Mouse (Mus musculus) right cerebral cortex, postnatal 36 days (tissue): ENCODE results near the gene Hexim2.

Experiments used
- DNase-seq, 2 experiments: peaks; one replicate each; pipeline ENCODE4 v3.0.0; 2022; ENCODE audit warnings: low spot score in 2 of 2, mixed read lengths in 1 of 2

Gene Hexim2

GRCm38 (mm10) chr11:103172392-103173040 lies 40.3 kb downstream of the Hexim2 start:
- DNase-seq: no peak

- DNase-seq: no peak
Observed at GRCm38 (mm10) chr11:103173041-103173770, 41.0 kb downstream of the Hexim2 start.

GRCm38 (mm10) chr11:103173771-103174344 lies 41.6 kb downstream of the Hexim2 start:
- DNase-seq: no peak

DNA sequence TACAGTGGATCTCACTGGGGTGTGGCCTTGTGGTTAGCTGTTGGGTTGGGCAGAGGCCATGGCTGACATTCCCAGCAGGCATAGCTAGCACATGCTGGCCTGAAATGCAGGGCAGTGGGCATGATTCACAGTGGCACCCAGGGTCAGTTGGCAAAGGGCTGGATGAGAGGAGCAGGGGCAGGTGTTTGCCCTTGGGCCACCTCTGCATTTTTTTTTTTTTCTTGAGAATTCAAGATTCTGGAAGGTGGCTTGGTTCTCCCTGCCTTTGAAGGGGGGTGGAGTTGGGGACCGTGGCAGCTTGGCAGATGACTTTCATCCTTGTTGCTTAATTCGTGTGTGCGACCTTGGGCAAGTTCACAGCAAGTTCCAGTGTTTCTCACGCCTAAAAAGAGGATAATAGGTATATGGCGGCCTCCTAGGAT lies 42.2 kb downstream of the Hexim2 start:
- DNase-seq: no peak

GRCm38 (mm10) chr11:103174891-103175391 lies 42.7 kb downstream of the Hexim2 start:
- no peak for DNase-seq

DNA sequence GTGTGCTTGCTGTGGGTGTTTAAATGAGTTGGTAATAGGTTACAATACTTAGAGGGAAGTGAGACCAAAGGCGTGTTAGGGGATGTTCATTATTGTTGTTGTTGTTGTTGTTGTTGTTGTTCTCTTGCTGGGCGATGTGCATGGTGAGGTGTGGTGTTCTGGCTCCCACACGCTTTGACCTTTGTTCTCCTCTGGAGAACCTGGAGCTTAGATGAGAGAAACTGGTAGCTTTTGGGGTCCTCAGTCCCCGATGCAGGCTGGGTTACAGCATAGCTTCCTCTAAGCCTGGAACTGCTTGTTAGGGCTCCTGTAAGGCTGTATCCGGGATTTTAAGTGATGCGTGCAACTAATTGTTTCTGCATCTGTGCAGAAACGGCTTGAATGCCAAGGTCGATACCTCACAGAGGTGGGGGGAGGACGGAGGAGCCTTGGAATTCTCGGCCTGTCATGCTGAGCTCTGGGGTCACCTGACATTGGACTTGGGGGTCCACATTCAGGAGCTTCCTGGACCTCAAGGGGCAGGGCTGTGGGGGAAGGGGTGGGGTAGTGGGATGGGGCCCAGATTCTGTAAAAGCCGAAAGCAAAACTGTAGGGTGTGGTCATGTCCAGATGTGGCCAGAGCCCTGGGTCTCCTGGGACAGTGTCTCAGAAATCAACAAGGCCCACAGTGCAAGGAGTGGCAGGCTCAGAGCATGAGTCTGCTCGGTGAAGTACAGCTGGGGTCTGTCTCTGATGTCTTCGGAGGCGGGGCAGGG lies 43.6 kb downstream of the Hexim2 start:
- no peak for DNase-seq

DNA sequence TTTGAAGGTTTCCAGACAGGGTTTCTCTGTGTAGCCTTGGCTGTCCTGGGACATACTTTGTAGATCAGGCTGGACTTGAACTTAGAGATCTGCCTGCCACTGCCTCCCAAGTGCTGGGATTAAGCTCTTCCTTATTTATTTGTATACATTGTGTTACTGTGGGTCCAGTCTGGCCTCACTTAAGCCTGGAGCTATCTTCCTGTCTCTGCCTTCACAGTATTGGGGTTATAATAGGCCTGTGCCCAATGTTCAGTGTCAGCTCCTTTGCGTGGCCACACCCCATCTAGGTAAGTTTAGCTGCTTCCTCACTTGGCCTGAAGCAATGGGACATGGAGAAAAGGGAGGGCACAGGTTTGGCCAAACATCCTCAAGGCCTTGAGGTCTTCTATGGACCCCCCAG lies 44.3 kb downstream of the Hexim2 start:
- DNase-seq: no peak

- DNase-seq: no peak
Observed at GRCm38 (mm10) chr11:103177216-103177615, 45.0 kb downstream of the Hexim2 start.

- no peak for DNase-seq
Observed at GRCm38 (mm10) chr11:103177815-103178485, 45.7 kb downstream of the Hexim2 start.

GRCm38 (mm10) chr11:103178748-103179147 lies 46.5 kb downstream of the Hexim2 start:
- no peak for DNase-seq

GRCm38 (mm10) chr11:103180426-103180825 lies 48.2 kb downstream of the Hexim2 start:
- DNase-seq: no peak

DNA sequence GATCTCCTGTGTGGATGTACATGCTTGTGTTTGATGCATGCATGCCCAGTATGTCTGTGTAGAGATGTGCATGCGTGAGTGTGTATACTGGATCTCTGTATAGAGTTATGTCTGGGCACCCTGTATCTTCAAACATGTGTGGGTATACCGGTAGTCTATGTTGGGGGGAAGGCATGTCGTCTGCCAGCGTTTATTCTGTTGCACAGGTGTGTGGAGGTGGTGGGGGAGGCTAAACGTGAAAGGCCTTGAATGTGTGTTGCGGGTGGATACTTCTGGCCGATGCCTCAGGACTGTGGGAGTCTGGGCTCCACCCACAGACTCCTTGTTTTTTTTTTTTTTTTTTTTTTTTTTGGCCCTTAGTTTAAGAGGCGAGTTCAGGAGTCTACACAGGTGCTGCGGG lies 49.1 kb downstream of the Hexim2 start:
- no peak for DNase-seq

- no peak for DNase-seq
Observed at GRCm38 (mm10) chr11:103181911-103182310, 49.7 kb downstream of the Hexim2 start.

DNA sequence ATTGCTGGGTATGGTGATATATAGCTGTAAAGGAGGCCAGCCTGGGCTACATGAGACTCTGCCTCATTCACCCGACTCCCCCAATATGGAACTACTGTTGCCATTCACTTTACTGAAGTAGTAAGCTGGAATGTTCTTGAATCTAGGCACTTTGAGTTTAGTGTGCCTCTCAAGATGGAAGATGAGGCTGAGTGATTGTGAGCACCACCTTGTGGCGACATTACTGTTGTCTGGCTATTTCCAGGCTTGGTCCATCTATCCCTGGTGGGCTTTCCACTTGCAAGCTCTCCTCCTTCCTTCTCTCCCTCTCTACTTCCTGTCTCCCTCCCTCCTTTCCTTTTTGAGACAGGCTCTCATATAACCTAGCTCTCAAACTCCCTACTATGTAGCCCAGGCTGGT lies 52.7 kb downstream of the Hexim2 start:
- DNase-seq: no peak
